Mouse (Mus musculus) urinary bladder, adult 2 months (tissue): ENCODE results near the gene Igf1r. TPM values are rescaled to one million over a fixed set of nuclear protein-coding genes. Genes with fewer than 3 reads are reported as not detected.

Experiments
- DNase-seq: peaks from one replicate; pipeline ENCODE4 v3.0.0; 2022; ENCODE audit warnings: low spot score
- polyA plus RNA-seq: library from polyadenylated mRNA; depleted of rRNA; stranded (reverse); fragments of >200 nt; gene quantifications from 2 replicates; pipeline ENCODE4 v1.2.3, GENCODE M21; 2012

Igf1r gene
- polyA plus RNA-seq, 1 experiment = 20.1 TPM

- no peak for DNase-seq
Observed at GRCm38 (mm10) chr7:68172776-68173175, 220.1 kb downstream of the Igf1r start.

DNA sequence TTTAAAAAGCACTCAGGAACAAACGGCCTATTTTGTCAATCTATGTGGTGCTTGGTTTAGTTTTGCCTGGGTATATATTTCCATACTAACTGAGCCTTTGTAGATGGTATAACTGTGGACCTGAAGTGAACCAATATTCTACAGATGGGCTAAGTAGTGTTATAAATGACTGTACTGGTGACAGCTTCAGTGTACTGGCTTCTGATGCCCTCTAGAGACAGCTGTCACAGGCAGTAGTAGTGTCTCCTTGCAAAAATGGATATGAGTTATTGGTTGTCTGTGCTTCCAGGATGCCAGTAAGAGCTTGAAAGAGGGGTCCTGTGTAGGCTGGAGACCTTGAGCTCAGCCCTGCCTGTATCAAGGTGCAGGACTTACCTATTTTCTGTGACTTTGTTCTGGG, 227.0 kb downstream of the Igf1r start:
- no peak for DNase-seq

- no peak for DNase-seq
Observed at GRCm38 (mm10) chr7:68181104-68181503, 228.5 kb downstream of the Igf1r start.

DNA sequence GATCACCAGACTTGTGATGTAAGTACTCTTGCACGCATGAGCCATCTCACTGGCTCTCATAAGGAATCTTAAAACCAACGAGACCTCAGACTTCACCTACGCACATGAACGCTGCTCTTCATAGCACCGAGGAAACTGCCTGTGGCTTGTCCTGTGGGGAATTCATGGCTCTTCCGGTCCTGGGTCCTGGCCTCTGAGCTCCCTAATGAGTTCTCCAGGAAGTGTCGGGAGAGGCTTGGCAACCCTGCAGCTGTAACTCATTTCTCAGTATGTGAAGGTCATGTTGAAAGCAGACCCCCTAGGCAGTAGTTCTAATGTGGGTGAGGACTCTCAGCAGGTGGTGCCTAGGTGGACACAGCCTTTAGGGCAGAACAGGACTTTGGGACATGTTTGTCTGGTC, 229.4 kb downstream of the Igf1r start:
- DNase-seq = no peak

- DNase-seq = no peak
Observed at GRCm38 (mm10) chr7:68182773-68183172, 230.1 kb downstream of the Igf1r start.

- no peak for DNase-seq
Observed at GRCm38 (mm10) chr7:68183421-68183820, 230.8 kb downstream of the Igf1r start.

- no peak for DNase-seq
Observed at GRCm38 (mm10) chr7:68189211-68189610, 236.6 kb downstream of the Igf1r start.

DNA sequence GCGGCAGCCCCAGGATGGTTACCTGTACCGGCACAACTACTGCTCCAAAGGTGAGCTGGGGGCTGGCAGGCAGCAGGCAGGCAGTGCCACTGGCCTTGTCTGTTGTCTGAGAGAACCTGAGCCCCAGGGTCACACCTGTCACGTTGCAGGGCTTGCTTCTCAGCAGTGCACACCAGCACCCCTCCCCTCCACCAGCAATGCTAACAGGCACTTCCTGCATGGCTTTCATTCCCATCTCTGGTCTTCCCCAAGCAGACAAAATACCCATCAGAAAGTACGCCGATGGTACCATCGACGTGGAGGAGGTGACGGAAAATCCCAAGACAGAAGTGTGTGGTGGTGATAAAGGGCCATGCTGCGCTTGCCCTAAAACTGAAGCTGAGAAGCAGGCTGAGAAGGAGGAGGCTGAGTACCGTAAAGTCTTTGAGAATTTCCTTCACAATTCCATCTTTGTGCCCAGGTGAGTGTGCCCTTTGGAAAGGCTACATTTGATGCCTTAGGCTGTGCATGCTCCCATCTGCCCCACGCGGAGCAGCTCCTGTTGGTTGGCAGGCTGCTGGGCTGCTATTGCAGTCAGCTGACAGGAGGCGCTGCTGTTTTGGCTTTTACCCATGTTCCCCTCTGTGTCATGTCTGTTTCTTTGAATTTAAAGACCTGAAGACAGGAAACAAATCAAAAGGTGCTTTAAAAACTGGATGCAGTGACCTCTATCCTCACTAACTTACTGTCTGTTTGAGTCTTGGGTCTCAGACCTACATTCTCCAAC, 237.2 kb downstream of the Igf1r start:
- no peak for DNase-seq

DNA sequence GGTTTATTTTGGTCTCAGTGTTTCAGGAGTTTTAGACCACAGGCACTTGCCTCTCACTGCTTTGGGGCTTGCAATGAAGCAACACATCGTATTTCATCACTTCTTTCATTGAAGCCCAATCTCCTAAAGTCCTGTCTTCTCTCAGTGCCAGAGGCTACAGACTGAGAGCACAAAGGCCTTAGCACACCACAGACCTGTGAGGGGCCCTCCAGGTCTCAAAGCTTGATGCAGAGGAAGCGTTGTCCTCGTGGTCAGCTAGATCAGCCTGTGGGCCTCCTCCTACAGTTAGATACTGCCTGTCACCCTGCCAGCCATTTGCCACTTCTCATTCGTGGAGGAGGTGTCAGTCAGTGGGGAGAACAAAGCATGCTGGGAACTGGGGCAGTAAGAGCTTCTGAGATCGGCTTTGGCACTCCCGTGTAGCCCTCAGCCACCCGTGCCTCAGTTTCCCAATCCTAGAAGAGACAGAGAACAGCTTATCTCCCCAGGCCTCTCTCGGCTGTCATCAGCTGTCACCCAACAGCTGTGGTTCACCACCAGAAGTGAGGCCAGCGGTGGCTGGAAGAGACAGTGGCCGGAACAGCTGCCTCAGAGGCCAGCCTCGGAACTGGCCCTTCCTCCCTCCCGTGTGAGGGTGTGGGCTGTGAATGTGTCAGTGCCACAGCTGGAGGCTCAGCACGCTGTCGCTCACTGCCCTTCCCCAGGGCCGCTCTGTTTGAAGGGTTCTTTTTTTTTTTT, 241.5 kb downstream of the Igf1r start:
- no peak for DNase-seq

- no peak for DNase-seq
Observed at GRCm38 (mm10) chr7:68199609-68200008, 247.0 kb downstream of the Igf1r start.

DNA sequence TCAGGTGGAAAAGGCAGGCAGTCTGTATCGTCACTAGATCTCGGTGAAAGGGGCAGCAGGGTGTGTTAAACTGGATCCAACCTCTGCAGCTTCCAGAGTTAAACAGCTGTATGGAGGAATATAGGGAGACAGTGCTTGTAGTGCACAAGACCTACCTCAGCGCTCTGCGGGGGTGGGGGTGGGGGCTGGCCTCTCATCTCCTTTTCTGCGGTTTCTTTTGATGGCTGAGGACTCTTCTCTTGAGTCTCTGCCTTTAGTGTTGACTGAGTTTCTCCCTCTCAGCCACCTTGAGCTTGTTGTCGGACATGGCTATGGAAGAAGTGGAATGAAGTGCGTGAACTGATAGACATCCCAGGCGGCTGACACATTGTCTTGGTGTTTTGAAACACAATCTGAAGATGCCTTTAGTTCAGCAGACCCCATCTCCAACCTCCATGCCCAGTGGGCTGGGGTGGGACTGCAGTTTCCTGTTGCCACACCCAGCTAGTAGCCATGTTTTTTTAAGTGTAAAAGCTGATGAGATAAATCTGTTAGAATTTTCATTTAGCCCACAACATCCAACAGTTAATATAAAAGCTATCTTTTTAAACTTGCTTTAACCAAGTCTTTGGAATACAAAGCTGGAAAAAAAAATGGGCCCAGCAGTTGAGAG, 253.3 kb downstream of the Igf1r start:
- no peak for DNase-seq

DNA sequence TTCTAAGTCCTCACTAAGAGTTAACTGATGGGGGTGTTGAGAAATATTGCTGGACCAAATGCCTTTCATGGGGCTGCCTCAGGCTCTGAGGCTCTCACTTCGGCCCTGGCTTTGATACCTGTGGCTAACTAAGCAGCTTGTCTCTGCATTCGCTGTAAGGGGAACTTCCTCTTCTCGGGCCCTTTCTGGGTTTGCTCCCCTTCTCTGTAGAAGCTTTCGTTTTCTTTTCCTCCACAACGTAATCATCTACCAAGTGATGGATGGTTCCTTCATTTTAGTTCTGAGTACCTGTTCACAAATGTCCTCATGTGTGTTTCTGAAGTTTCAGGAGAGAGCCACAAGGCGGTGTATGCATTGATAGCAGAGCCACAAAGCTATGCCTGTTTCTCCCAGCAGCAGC, 256.4 kb downstream of the Igf1r start:
- no peak for DNase-seq

- no peak for DNase-seq
Observed at GRCm38 (mm10) chr7:68210417-68210816, 257.8 kb downstream of the Igf1r start.

GRCm38 (mm10) chr7:68211883-68212282, 259.3 kb downstream of the Igf1r start:
- no peak for DNase-seq

DNA sequence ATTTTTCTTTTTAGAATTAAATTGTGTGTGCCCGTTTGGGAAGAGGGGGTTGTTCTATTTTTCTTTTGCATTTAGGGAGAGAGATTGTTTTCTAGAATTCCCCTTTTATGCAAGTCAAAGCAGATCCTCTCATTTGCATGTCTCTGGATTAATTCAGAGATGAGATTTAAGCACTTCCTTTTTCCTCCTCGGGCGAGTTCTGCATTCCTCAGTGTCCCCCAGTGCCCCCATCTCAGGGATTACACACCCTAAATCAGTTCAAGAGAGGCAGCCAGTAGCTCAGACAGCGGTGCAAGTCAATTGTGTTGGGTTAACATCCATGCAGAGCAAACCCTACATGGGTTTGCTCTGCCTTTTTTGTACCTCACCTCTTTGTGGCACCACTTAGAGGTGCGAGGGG, 261.2 kb downstream of the Igf1r start:
- DNase-seq = no peak

- no peak for DNase-seq
Observed at GRCm38 (mm10) chr7:68215522-68216070, 263.0 kb downstream of the Igf1r start.

GRCm38 (mm10) chr7:68218879-68219278, 266.3 kb downstream of the Igf1r start:
- DNase-seq = no peak

DNA sequence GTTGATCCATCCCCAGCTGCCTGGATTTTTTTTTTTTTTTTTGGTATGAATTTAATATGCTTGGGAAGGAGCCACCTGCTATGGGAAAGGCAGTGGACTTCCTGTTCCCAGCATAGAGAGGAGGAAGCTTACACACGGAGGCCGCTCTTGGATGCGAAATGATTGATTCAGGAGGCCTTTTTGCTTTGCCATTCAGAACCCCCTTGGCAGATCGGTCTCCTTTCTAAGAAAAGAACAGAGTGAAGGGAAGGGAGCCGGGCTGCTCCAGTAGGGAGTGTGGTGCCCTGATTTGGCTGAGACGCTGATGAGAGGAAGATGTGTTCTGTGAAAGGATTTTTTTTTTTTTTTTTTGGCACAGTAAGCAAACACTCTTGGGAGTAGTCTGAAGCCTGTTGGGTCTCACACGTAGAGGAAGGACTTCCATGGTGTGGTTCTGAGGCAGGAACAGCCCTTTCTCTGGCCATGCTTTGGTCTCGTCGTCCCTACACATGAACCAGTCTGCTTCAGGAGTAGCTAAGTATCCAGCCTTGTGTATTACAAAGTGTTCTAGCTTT, 269.1 kb downstream of the Igf1r start:
- DNase-seq = no peak

DNA sequence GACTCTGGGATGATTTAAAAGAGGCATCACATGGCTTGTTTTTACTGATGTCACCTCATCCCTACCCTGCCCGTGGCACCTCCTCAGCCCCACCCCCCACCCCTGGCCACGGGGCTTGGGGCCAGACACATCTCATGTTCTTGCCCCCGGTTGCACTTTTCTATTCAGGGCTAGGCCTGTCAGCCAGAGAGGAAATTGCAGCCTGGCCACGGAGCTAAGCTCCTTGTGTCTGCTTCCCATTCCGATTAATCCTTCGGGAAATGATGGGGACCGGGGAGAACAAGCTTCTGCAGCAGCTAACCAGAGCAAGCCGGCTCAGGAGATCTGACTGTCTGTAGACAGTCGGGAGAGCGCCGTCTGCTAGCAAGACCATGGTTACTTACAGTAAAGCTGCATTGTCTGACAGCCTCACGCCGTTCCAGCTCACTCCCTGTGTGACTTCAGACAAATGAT, 270.8 kb downstream of the Igf1r start:
- DNase-seq = no peak

GRCm38 (mm10) chr7:68224006-68224405, 271.4 kb downstream of the Igf1r start:
- DNase-seq = no peak

DNA sequence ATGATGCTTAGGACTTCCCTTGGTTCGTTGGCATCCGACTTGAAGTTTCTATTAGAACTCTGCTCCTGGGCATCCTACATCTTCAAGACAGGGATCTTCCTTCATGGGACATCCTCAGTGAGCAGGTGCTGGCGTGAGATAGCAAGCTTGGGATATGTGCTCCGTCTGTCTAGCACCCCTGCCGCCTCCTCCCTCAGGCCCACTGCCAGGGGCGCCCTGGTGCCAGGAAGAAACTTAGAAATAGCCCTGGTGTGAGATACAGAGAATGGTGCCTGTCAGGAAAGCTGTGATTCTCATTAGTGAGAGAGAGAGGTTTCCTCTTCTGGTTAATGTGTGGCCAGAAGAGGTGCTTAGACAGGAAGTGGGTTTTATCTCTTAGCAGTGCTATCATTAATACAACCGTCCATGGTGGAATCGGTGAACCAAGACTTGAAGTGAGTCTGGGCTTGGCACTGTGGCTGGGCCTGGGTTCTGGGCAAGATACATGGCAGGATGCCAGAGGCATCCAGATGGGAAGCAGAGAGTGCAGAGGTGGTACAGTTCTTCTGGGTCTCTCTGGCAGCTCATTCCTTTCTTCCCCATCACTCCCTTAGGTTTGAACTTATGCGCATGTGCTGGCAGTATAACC, 272.9 kb downstream of the Igf1r start:
- no peak for DNase-seq

DNA sequence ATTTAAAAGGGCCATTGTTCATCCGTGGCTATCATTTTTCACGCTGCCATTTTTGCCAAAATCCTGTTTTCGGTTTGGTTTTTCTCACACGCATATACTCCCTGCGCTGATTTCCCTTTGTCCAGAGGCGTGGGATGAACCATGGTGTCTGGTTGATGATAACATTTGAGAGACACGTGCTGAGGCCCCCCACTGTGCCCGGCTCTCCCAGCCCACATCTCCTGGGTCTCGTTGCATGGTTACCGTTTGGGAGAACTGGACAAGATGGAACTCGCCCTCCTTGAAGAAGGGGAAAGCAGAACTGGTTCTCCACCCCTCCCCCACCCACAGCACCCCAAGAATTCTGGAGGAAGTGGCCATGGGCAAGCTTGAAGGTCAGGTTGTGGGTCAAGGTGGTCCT, 274.4 kb downstream of the Igf1r start:
- DNase-seq = no peak
